Mouse (Mus musculus): ENCODE measurements around the gene Skap1. TPM values are rescaled to one million over a fixed set of nuclear protein-coding genes. Genes with fewer than 3 reads are reported as not detected.

Skap1 gene
- polyA plus RNA-seq, 1 experiment from 2014 or later = 7.4 TPM

DNA sequence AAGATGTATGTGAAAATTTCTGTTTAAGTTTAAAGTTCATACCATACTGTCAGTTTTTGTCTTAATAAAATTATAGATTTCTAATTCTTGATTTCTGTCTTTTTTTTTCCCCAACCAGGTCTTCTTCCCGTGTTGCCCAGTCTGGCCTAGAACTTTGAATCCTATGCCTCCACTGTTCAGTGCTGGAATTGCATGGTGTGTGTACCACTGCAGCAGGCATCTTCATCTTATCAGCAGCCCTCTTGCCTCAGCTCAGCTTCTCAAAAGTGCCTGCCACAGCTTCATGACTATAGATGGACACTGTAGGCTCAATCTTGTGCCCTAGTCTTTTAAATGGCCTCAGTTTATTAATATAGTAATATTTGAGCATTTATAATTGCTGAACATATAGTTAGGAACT is 343.7 kb downstream of the Skap1 start:
- Histone ChIP-seq H3K36me3 (ENCODE audit: control insufficient read depth, insufficient read depth, low read length) (peaks cover 43% of the 10 kb centered on the region), H3K4me2 (ENCODE audit: low read length) (no peak overlapping the region), H3K4me3 (ENCODE audit: low read length) (no peak overlapping the region)

More for the DNA sequence above, 343.7 kb downstream of the Skap1 start:
- Histone ChIP-seq H3K27ac (ENCODE audit: low read depth, low read length) (no peak overlapping the region), H3K4me1 (ENCODE audit: control insufficient read depth, insufficient read depth, low read depth, low read length) (no peaks in the 10 kb centered on the region), H3K27me3 (replicated peaks; ENCODE audit: control insufficient read depth, insufficient read depth, low read length) (no peaks in the 10 kb centered on the region), H3K9me3 (ENCODE audit: control insufficient read depth, low read length) (no peaks in the 10 kb centered on the region), H3K9ac (ENCODE audit: low read depth, low read length) (no peak overlapping the region)
- no peak for ATAC-seq
- WGBS = 64% methylated on average over 1 of the region's 1 CpGs

Other genes starting within 250 kb of the Skap1 start
- gene Hoxb9, start 193.1 kb upstream of the Skap1 start, polyA plus RNA-seq (2015; fragmentation: Nextera tagmentation; extraction: Ambion mirVana) = 1.4 and 5.2 TPM in 2 replicates
- gene Hoxb8, start 182.7 kb upstream of the Skap1 start, polyA plus RNA-seq (2015; fragmentation: Nextera tagmentation; extraction: Ambion mirVana) = 15.1 and 15.9 TPM in 2 replicates
- gene Hoxb7, start 178.0 kb upstream of the Skap1 start, polyA plus RNA-seq (2015; fragmentation: Nextera tagmentation; extraction: Ambion mirVana) = 29.3 and 33.1 TPM in 2 replicates
- gene Hoxb6, start 172.1 kb upstream of the Skap1 start, polyA plus RNA-seq (2015; fragmentation: Nextera tagmentation; extraction: Ambion mirVana) = 49.9 and 53.3 TPM in 2 replicates
- gene Hoxb5, start 161.3 kb upstream of the Skap1 start, polyA plus RNA-seq (2015; fragmentation: Nextera tagmentation; extraction: Ambion mirVana) = 120 and 133 TPM in 2 replicates
- gene Hoxb4, start 146.3 kb upstream of the Skap1 start, polyA plus RNA-seq (2015; fragmentation: Nextera tagmentation; extraction: Ambion mirVana) = 2.5 and 3.3 TPM in 2 replicates
- gene Hoxb3, start 141.3 kb upstream of the Skap1 start, polyA plus RNA-seq (2015; fragmentation: Nextera tagmentation; extraction: Ambion mirVana) = 4.8 and 5.6 TPM in 2 replicates
- 20.0 and 20.8 TPM in 2 replicates for gene Hoxb2, start 114.1 kb upstream of the Skap1 start, polyA plus RNA-seq (2015; fragmentation: Nextera tagmentation; extraction: Ambion mirVana)
- 0.21 and 0.35 TPM in 2 replicates for gene Hoxb1, start 98.8 kb upstream of the Skap1 start, polyA plus RNA-seq (2015; fragmentation: Nextera tagmentation; extraction: Ambion mirVana)